Mouse (Mus musculus): ENCODE measurements at regions not wholly inside any gene's neighbourhood (a gene's known extent, or its start where the extent isn't known, plus 50 kb on each side); places are given as distances from the start of the nearest gene placed in this dataset.

GRCm38 (mm10) chr15:24527379-24527778 lies 886.2 kb downstream of the Basp1 start:
- no peak overlapping the region for H3K4me2 ChIP-seq (replicated peaks)
- H3K4me1 ChIP-seq, result no peaks in the 10 kb centered on the region
- WGBS, result 78% methylated on average over 5 of the region's 5 CpGs
- no peak overlapping the region for H3K9ac ChIP-seq
- H3K27me3 ChIP-seq, result no peaks in the 10 kb centered on the region
- no peak for ATAC-seq (ENCODE audit: insufficient number of reproducible peaks, insufficient read depth, low FRiP score, low TSS enrichment)
- no peaks in the 10 kb centered on the region for H3K36me3 ChIP-seq
- H3K9me3 ChIP-seq, result no peaks in the 10 kb centered on the region
- no peak overlapping the region for H3K4me3 ChIP-seq
- H3K27ac ChIP-seq, result no peak overlapping the region

DNA sequence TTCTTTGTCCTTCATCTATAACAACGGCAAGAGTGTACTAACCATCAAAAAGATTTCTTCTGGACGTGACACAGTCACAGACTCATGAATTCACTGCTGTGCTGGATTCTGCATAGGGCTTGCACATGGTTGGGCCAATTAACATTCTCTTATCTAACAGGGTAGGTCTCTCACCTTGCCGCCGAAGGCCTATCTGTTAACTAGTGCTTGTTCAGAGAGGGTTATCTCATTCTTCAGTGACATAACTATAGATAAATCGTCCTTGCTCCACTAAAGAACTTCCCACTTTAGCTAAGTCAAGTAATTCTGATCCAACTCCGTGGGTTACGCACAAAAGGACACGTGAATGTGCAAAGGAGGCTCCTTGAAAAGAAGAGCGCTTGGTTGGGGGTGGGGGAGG lies 899.6 kb downstream of the Basp1 start:
- Histone ChIP-seq H3K4me3 (no peak overlapping the region), H3K36me3 (no peaks in the 10 kb centered on the region), H3K27ac (no peak overlapping the region), H3K4me1 (no peaks in the 10 kb centered on the region), H3K9me3 (no peaks in the 10 kb centered on the region), H3K9ac (no peak overlapping the region), H3K27me3 (no peaks in the 10 kb centered on the region), H3K4me2 (replicated peaks) (no peak overlapping the region)
- WGBS, result 88% methylated on average over 9 of the region's 9 CpGs
- ATAC-seq (ENCODE audit: insufficient number of reproducible peaks, insufficient read depth, low FRiP score, low TSS enrichment), result no peak

- Histone ChIP-seq H3K9ac (no peak overlapping the region), H3K4me2 (replicated peaks) (no peak overlapping the region), H3K27me3 (no peaks in the 10 kb centered on the region), H3K36me3 (no peaks in the 10 kb centered on the region), H3K9me3 (no peaks in the 10 kb centered on the region), H3K27ac (no peak overlapping the region), H3K4me3 (no peak overlapping the region), H3K4me1 (no peaks in the 10 kb centered on the region)
- ATAC-seq (ENCODE audit: insufficient number of reproducible peaks, insufficient read depth, low FRiP score, low TSS enrichment), result no peak
- WGBS, result 72% methylated on average over 9 of the region's 9 CpGs
Observed at GRCm38 (mm10) chr15:24501907-24502559, 911.5 kb downstream of the Basp1 start.

DNA sequence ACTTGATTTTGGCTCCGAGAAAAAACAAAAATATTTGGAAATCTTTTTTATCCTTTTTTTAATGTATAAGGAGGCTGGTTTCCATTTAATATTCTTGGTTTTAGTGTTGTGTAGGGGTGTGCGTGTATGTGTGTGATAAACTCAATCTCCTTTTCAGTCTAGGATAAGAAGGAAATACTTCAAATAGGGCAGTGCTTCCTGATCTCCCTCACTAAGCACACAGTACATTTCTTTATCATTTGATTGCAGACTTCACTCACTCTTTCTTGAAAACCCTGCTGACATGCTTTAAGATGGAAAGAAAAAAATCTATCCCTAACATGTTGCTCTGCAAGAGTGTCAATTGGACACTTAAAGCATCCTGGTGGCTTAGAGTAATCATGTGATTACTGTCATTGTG lies 927.3 kb downstream of the Basp1 start:
- WGBS, result 79% methylated on average over 2 of the region's 2 CpGs
- Histone ChIP-seq H3K27me3 (no peaks in the 10 kb centered on the region), H3K4me1 (no peaks in the 10 kb centered on the region), H3K36me3 (no peaks in the 10 kb centered on the region), H3K9me3 (no peaks in the 10 kb centered on the region), H3K9ac (no peak overlapping the region), H3K4me3 (no peak overlapping the region), H3K27ac (no peak overlapping the region), H3K4me2 (replicated peaks) (no peak overlapping the region)
- ATAC-seq (ENCODE audit: insufficient number of reproducible peaks, insufficient read depth, low FRiP score, low TSS enrichment), result no peak

- H3K36me3 ChIP-seq, result no peaks in the 10 kb centered on the region
- no peaks in the 10 kb centered on the region for H3K9me3 ChIP-seq
- H3K27me3 ChIP-seq, result no peaks in the 10 kb centered on the region
- no peak overlapping the region for H3K27ac ChIP-seq
- ATAC-seq (ENCODE audit: insufficient number of reproducible peaks, insufficient read depth, low FRiP score, low TSS enrichment), result no peak
- WGBS, result 80% methylated on average over 1 of the region's 1 CpGs
- no peak overlapping the region for H3K4me3 ChIP-seq
- H3K9ac ChIP-seq, result no peak overlapping the region
- H3K4me1 ChIP-seq, result no peaks in the 10 kb centered on the region
- no peak overlapping the region for H3K4me2 ChIP-seq (replicated peaks)
Observed at GRCm38 (mm10) chr15:24468239-24468638, 945.3 kb downstream of the Basp1 start.

DNA sequence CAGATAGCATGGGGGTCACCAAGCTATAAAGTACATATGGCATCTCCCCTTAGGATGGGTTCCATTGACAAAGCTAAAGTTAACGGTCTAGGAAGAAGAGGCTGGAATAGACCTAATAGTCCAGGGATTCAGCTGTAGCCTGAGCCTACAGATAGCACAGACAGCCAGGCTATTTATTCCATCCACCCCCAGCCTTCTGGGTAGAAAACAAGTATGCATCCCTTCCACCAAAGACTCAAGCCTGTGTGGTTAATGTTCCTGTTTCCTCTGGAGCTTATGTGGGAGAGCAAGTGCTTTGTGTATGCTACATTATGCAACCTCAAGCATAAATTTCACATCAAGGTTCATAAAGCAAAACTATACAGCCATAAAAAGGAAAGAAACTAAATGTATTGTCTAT lies 955.8 kb downstream of the Basp1 start:
- ATAC-seq (ENCODE audit: insufficient number of reproducible peaks, insufficient read depth, low FRiP score, low TSS enrichment), result no peak
- H3K4me2 ChIP-seq (replicated peaks), result no peak overlapping the region
- no peak overlapping the region for H3K27ac ChIP-seq
- no peaks in the 10 kb centered on the region for H3K36me3 ChIP-seq
- no peaks in the 10 kb centered on the region for H3K4me1 ChIP-seq
- H3K9ac ChIP-seq, result no peak overlapping the region
- no peaks in the 10 kb centered on the region for H3K9me3 ChIP-seq
- H3K4me3 ChIP-seq, result no peak overlapping the region
- WGBS, result 48% methylated on average over 1 of the region's 1 CpGs
- no peaks in the 10 kb centered on the region for H3K27me3 ChIP-seq

DNA sequence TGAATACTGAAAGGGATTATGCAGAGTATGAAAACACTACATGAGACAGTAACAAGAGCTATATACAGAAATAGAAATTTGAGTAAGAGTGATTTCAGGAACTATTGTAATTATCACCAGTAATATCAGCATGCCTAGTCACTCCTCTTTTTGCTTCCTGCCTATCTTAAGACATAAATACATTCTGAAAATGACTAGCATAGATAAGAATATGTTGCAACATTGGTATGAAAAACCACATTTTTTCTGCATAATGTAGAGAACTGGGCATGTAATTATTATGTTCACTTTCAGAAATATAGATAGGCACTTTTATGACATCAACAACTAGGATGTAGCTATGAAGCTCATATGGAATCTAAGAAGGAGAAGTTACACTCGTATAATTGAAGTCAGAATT lies 980.5 kb downstream of the Basp1 start:
- WGBS, result 78% methylated on average over 1 of the region's 1 CpGs
- Histone ChIP-seq H3K36me3 (no peaks in the 10 kb centered on the region), H3K4me1 (no peaks in the 10 kb centered on the region), H3K4me2 (replicated peaks) (no peak overlapping the region), H3K27ac (no peak overlapping the region), H3K9ac (no peak overlapping the region), H3K27me3 (no peaks in the 10 kb centered on the region), H3K9me3 (no peaks in the 10 kb centered on the region), H3K4me3 (no peak overlapping the region)
- ATAC-seq (ENCODE audit: insufficient number of reproducible peaks, insufficient read depth, low FRiP score, low TSS enrichment), result no peak

- Histone ChIP-seq H3K36me3 (no peaks in the 10 kb centered on the region), H3K9me3 (no peaks in the 10 kb centered on the region), H3K4me2 (replicated peaks) (no peak overlapping the region), H3K27me3 (no peaks in the 10 kb centered on the region), H3K4me1 (no peaks in the 10 kb centered on the region), H3K27ac (no peak overlapping the region), H3K4me3 (no peak overlapping the region), H3K9ac (no peak overlapping the region)
- ATAC-seq (ENCODE audit: insufficient number of reproducible peaks, insufficient read depth, low FRiP score, low TSS enrichment), result no peak
- WGBS, result 88% methylated on average over 5 of the region's 5 CpGs
Observed at GRCm38 (mm10) chr15:24429154-24429553, 984.4 kb downstream of the Basp1 start.

DNA sequence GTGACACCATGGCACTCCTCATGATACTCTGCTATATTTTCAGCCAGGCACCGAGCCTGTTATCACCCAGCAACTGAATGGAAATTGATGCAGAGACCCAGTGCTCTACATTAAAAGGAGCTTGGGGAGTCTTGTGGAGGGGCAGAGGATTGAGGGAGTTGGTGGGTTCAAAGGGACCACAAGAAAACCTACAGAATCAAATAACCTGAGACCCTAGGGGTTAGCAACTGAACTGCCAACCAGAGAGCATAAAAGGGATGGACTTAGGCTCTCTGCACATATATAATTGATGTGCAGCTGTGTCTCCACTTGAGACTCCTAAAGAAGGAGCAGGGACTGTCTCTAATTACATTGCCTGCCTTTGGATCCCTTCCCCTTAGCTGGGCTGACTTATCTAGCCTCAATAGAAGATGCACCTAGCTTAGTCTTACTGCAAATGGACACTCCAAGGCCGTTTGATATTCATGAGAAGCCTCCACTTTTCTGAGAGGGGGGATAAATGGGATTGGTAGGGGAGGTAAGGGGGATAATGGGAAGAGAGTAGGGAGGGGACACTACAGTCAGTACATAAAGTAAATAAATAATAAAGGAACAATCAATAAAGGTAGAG lies 991.1 kb downstream of the Basp1 start:
- no peak overlapping the region for H3K4me2 ChIP-seq (replicated peaks)
- no peak for ATAC-seq (ENCODE audit: insufficient number of reproducible peaks, insufficient read depth, low FRiP score, low TSS enrichment)
- H3K27me3 ChIP-seq, result no peaks in the 10 kb centered on the region
- H3K27ac ChIP-seq, result no peak overlapping the region
- H3K4me3 ChIP-seq, result no peak overlapping the region
- H3K36me3 ChIP-seq, result no peaks in the 10 kb centered on the region
- no peaks in the 10 kb centered on the region for H3K9me3 ChIP-seq
- WGBS, result 70% methylated on average over 2 of the region's 2 CpGs
- no peak overlapping the region for H3K9ac ChIP-seq
- no peaks in the 10 kb centered on the region for H3K4me1 ChIP-seq

GRCm38 (mm10) chr15:24419736-24420135 lies 993.8 kb downstream of the Basp1 start:
- Histone ChIP-seq H3K9ac (no peak overlapping the region), H3K4me2 (replicated peaks) (no peak overlapping the region), H3K9me3 (no peaks in the 10 kb centered on the region), H3K27me3 (no peaks in the 10 kb centered on the region), H3K4me3 (no peak overlapping the region), H3K4me1 (no peaks in the 10 kb centered on the region), H3K36me3 (no peaks in the 10 kb centered on the region), H3K27ac (no peak overlapping the region)
- 57% methylated on average over 1 of the region's 1 CpGs for WGBS
- no peak for ATAC-seq (ENCODE audit: insufficient number of reproducible peaks, insufficient read depth, low FRiP score, low TSS enrichment)

GRCm38 (mm10) chr15:24419186-24419585 lies 994.4 kb downstream of the Basp1 start:
- no peak overlapping the region for H3K27ac ChIP-seq
- H3K4me2 ChIP-seq (replicated peaks), result no peak overlapping the region
- no peaks in the 10 kb centered on the region for H3K4me1 ChIP-seq
- WGBS, result 87% methylated on average over 1 of the region's 1 CpGs
- H3K27me3 ChIP-seq, result no peaks in the 10 kb centered on the region
- ATAC-seq (ENCODE audit: insufficient number of reproducible peaks, insufficient read depth, low FRiP score, low TSS enrichment), result no peak
- H3K36me3 ChIP-seq, result no peaks in the 10 kb centered on the region
- H3K4me3 ChIP-seq, result no peak overlapping the region
- no peaks in the 10 kb centered on the region for H3K9me3 ChIP-seq
- H3K9ac ChIP-seq, result no peak overlapping the region

- Histone ChIP-seq H3K4me1 (no peaks in the 10 kb centered on the region), H3K4me2 (replicated peaks) (no peak overlapping the region), H3K9ac (no peak overlapping the region), H3K27ac (no peak overlapping the region), H3K4me3 (no peak overlapping the region), H3K9me3 (no peaks in the 10 kb centered on the region), H3K36me3 (no peaks in the 10 kb centered on the region), H3K27me3 (no peaks in the 10 kb centered on the region)
- 46% methylated on average over 3 of the region's 3 CpGs for WGBS
- ATAC-seq (ENCODE audit: insufficient number of reproducible peaks, insufficient read depth, low FRiP score, low TSS enrichment), result no peak
Observed at GRCm38 (mm10) chr15:24407691-24408090, 1005.9 kb downstream of the Basp1 start.
